Mouse (Mus musculus) heart, adult 18-20 months (tissue): Measurements from ENCODE around the gene Zc3h10. TPM values are rescaled to one million over a fixed set of nuclear protein-coding genes. Genes with fewer than 3 reads are reported as not detected.
"Not testable (repeated sequence)": the region's sequence is repeated elsewhere in the genome, so short reads cannot be mapped to it uniquely, and the experiment has no call there.

Experiments
- DNase-seq, 2 experiments: peaks; one replicate each; pipeline ENCODE4 v3.0.0; 2021 to 2022; ENCODE audit warnings: mixed read lengths in 1 of 2
- total RNA-seq, 2 experiments: library from RNA; stranded (reverse); gene quantifications; 2 replicates each; pipeline ENCODE4 v1.2.3; 2021

Gene Zc3h10
- total RNA-seq, 2 experiments from 2014 or later = 7.7 to 8.2 TPM

- peak; percentile 60 to 65 for DNase-seq
Observed at GRCm38 (mm10) chr10:128524732-128525662, 22.6 kb downstream of the Zc3h10 start.

DNA sequence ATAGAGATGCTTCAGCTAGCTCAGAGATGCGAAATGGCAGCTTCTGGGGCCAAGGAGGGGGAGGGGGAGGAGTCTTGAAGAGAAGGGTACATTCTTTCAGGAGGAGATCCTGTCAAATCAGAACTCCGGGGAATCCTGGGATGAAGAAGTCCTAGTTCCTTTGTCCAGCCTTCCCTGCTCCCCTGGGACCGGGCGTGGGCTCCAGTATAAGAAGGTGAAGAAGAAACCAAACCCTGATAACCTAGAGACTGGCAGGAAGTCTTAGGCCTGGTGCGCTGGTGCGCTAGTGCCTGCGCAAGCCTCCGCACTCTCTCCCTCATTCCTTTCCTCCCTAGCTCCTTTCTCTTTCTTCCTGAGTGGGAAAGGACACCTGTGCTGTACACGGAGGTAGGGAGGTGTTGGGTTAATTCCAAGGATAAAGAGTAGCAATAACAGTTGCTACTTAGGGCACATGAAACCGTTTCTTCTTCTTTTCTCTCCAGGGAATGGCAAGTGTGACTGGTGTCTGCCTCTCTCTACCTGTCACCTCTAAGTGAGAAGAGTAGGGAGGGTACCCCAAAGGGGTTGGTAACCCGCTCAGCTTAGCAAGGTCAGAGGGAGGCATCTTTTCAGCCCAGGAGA is 23.4 kb downstream of the Zc3h10 start:
- peak in 1 of 2 experiments; percentile 39 for DNase-seq

- DNase-seq = no peak
Observed at GRCm38 (mm10) chr10:128522351-128522750, 25.2 kb downstream of the Zc3h10 start.

- DNase-seq = no peak
Observed at GRCm38 (mm10) chr10:128520591-128520990, 27.0 kb downstream of the Zc3h10 start.

- peak; percentile 53 to 74 for DNase-seq
Observed at GRCm38 (mm10) chr10:128518833-128519232, 28.7 kb downstream of the Zc3h10 start.

DNA sequence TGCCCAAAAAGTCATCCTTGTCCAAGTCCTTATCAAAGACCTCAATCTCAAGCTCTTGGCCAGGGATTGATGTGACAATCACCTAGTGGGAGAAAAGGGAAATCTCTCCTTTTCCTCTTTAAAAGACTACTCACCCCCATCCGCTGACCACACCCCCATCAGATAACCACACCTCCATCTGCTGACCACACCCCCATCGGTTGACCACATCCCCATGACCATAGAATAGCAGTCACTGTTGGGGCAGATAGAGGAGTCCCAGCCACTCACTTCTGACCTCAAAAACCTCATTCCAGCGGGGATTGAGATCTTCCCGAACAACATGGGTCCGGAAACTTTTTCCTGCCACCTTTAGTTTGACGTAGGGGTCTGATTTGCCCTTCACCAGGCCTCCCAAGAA is 30.9 kb downstream of the Zc3h10 start:
- no peak for DNase-seq

- no peak for DNase-seq
Observed at GRCm38 (mm10) chr10:128516029-128516428, 31.5 kb downstream of the Zc3h10 start.

DNA sequence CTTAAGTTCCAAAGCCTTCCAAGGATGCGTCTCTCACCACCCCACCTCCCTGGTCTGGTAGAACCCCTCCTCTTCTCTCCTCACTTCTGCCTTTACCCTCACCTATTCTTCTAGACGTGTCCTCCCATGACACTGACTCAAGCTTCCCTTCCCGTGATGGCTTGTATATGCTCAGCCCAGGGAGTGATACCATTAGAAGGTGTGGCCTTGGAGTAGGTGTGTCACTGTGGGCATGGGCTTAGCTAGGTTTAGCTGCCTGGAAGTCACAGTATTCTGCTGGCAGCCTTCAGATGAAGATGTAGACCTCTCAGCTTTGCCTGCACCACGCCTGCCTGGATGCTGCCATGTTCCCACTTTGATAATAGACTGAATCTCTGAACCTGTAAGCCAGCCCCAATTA is 32.5 kb downstream of the Zc3h10 start:
- DNase-seq = no peak

- DNase-seq = no peak
Observed at GRCm38 (mm10) chr10:128511761-128512160, 35.8 kb downstream of the Zc3h10 start.

GRCm38 (mm10) chr10:128511189-128511588 is 36.4 kb downstream of the Zc3h10 start:
- DNase-seq = no peak

DNA sequence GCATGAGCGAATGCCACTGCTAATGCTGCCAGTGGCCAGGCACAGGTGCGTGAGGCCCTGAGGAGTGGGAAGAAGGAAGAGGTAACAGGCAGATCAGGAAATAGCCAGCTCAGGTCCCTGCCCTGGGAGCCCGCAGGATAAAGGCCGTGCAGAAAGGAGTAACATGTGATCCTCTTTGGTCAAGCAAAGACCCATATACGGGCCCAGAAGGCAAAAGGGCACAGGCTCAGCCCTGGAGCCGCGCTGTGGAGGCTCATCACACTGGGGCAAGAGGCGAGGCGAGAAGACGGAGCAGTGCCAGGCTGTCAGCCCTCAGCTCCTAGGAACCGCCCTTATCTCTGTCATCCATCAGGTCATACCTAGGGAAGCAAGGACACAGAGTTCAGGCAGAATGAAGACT is 37.3 kb downstream of the Zc3h10 start:
- DNase-seq = no peak

- DNase-seq = no peak
Observed at GRCm38 (mm10) chr10:128509831-128510230, 37.7 kb downstream of the Zc3h10 start.

DNA sequence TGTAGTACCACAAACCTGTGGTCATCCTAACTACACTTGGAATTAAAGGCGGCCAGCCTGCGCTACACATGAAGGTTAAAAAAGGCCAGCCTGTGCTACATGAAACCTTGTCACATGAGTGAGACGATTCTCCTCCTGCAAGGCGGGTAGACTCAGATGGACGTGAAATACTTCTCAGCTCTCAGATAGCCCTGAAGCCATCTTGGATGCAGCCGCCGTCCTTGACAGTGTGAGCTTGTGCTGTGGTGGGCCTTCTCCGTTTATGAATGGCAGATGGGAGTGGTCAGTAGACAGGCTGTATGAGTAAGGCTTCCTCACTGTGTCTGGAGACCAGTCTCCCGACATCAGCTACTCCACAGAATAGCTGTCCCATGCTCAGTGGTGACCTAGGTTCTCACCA is 38.4 kb downstream of the Zc3h10 start:
- DNase-seq = no peak

GRCm38 (mm10) chr10:128508260-128508659 is 39.3 kb downstream of the Zc3h10 start:
- no peak for DNase-seq

DNA sequence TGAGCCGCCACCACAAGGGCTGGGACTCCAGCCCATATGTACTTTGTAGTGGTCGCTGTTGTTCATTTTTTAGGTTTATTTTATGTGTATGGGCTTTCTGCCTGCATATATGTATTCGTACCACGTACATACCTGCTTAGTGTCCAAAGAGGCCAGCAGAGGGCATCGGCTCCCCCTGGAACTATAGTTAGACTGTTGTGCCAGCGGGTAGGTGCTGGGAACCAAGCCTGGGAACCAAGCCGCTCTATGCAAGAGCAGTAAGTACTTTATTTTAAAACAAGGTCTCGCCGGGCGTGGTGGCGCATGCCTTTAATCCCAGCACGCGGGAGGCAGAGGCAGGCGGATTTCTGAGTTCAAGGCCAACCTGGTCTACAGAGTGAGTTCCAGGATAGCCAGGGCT is 41.6 kb downstream of the Zc3h10 start:
- no peak for DNase-seq

DNA sequence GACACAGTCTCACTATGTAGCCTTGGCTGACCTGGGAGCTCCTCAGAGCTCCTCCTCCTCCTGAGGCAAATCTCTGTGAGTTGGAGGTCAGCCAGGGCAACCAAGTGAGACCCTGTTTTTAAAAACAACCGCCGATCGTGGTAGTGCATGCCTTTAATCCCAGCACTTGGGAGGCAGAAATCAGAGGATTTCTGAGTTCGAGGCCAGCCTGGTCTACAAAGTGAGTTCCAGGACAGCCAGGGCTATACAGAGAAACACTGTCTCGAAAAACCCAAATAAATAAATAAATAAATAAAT is 42.3 kb downstream of the Zc3h10 start:
- DNase-seq = not testable (repeated sequence)

DNA sequence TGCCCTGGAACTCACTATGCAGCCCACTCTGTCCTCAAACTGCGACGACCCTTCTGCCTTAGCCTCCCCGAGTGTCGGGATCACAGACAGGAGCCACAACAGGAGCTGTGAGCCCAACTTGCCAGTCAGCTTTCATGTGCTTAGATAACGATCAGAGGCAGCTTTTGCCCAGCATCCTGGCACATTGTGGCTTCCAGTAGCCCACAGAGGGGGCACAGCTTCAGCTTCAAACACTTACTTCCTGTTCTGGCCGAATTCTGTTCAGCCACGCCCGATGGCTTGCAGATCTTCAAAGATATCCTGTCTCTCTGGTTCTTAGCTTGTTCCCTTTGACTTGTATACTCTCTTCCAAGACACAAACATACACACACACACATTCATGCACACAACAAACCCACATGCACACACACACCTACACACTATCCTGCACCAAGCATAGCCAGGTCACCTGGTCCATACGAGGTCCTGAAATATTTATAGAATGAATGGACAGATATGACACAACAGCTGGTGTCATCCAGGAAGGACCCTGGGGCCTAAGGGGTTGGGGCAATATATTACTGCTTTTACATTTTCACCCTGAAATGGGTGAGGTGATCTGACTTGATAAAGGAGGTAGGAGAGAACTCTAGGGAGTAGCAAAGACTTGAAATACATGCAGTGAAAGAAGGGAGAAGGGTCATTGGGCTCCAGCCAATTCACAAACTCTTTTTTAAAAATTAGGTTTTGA is 42.8 kb downstream of the Zc3h10 start:
- DNase-seq = peak in 1 of 2 experiments; percentile 36

GRCm38 (mm10) chr10:128504012-128504411 is 43.6 kb downstream of the Zc3h10 start:
- DNase-seq = no peak

DNA sequence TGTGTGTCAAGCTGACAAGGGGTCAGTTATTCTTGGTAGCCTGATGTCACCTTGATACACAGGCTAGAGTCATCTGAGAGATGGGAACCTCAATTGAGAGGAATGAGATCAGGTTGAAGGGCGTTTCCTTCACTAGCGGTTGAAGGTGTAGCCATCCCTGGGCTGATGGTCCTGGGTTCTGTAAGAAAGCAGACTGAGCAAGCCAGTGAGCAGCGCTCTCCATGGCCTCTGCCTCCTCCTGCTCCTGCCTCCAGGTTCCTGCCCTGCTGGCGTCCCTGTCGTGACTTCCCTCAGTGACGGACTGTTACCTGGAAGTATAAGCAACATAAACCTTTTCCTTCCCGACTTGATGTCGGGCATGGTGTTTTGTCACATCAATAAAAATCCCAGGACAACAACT is 44.0 kb downstream of the Zc3h10 start:
- DNase-seq = no peak

DNA sequence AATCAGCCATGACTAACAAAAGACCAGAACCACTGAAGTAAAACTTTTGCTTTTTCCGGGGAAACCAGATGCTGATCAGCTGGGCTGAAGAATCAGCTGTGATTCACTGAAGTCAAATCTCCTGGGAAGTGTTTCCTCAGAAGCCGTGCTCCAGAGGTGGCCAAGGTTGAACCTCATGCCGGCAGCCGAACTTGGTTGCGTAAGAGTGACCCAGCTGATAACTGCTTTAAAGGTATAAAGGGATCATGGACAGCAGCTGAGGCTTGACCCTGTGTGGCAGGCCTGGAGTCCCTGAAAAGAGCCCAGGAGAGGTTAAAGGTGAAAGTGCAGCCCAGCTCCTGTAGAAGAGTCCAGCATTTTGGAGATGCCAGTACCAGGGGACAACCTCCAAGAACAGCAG is 45.2 kb downstream of the Zc3h10 start:
- DNase-seq = peak; percentile 64 to 78

DNA sequence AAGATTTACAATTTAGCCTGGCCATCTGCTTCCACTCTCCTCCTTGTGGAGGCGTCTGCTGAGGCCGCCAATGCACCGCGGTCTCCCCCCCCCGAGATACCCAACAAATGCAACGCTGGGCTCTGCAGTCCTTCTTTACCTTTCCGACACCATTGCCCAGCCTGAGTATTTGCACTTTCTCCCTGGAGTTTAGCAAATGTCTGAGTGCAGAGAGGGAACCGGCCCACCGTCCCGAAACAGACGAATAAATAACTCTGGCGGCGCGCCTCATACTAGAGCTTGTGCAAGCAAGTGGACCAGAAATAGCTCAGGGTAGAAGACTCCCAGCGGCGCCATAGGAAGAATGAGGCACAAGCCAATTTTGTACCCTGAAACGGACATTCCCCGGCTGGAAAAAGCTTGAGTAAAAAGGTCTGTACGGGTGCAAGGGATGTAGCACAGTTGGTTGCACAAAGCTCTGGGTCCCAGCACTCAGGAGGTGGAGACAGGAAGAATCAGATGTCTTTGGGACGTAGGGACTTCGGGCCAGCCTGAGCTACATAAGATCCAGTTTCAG is 48.4 kb downstream of the Zc3h10 start:
- peak; percentile 71 to 88 for DNase-seq

DNA sequence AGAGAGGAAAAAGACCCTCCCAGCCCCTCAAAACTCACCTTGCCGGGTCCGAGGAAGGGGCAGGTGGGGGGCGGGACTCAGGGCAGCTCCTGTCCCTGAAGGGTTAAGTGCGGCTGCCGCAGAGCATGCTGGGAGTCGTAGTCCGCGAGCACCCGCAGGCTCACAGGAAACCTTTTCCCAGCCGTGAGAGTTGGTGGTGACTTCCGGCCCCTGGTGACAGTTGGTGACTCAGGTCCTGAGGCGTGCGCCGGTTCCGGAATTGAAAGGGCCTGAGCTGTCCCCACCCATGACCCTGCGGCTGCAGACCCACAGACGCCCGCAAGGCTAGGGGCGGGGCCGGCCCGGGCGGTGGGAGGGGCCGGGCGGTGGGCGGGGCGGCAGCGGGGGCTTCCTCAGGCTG is 49.0 kb downstream of the Zc3h10 start, which contains the start of gene Myl6b:
Gene Myl6b, minus strand, starts transcription at position 96 of the 400 bp plus-strand sequence.
- peak; percentile 95 to 99 for DNase-seq
